Comparison of ENCODE assay signal across 13 mouse cellular contexts in the genomic region with DNA sequence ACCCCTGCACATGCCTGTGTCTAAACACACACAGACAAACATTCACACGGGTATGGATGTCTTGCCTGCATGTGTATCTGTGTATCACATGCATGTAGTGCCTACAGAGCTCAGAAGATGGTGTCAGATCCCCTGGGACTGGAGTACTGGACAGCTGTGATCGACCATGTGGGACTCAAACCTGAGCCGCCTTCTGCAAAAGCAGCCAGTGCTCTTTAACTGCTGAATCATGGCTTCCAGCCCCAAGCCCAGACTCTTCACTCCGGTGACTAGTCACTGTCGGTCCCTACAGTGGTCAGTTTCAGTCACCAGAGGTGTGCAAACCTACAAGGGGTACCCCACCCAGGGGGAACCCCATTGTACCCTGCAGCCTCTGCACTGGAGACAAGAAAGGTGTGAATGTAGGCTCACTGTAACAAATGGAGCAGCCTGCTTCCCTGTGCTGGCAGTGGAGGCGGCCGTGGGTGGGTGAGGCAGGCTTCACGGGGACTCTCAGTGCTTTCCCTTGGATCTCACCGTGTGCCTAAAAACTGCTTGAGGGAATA. TPM values are rescaled to one million over a fixed set of nuclear protein-coding genes. Genes with fewer than 3 reads are reported as not detected.
DNase-seq lines count a peak whose midpoint lies in the region; ATAC-seq and TF ChIP-seq lines count a peak whose summit lies in the region.
"Had no signal": no experiment of that assay in that cellular context is flagged by ENCODE, and none has a peak within 500 bp of the region (broad histone marks: within the 10 kb centered on the region; RNA-seq: fewer than 3 reads in every experiment).

No protein-coding gene starts in this region.

- H3K27ac ChIP-seq in gastrocnemius, adult 2 months: peak overlapping the region; percentile 16; the same call in 1 of the 2 replicates
- H3K27ac ChIP-seq in kidney, embryonic 16.5 days (ENCODE audit: low read length): no peak overlapping the region
- H3K27ac ChIP-seq: macrophage had no signal

- H3K9ac ChIP-seq in kidney, embryonic 16.5 days (replicated peaks; ENCODE audit: low read length): no peak overlapping the region

- no peak for TF ChIP-seq CTCF in gastrocnemius, adult 2 months (IDR thresholded peaks at IDR 0.05)

- H3K36me3 ChIP-seq in kidney, embryonic 16.5 days (ENCODE audit: insufficient read depth, low read length): peaks cover 32% of the 10 kb centered on the region

- intact Hi-C loops in gastrocnemius, adult 2 months (cut with DNase I): no loop called here

- no peak for DNase-seq in gastrocnemius, adult 2 months
- DNase-seq in gastrocnemius, postnatal 10 days: no peak
- peak; percentile 50 to 51 for DNase-seq in B cell, adult 2 months
- DNase-seq in frontal cortex, postnatal 36 days (ENCODE audit: low spot score in 2 of 2): peak; percentile 83 to 85
- DNase-seq in thymus, postnatal 4 days: no peak
- DNase-seq: adrenal gland, postnatal 10 days; kidney, adult 11 months had no signal

- H3K27me3 ChIP-seq in kidney, embryonic 16.5 days (ENCODE audit: insufficient read depth, low read length): no peaks in the 10 kb centered on the region

- H3K9me3 ChIP-seq in kidney, embryonic 16.5 days (ENCODE audit: low read length): no peaks in the 10 kb centered on the region

- no peak overlapping the region for H3K4me2 ChIP-seq in kidney, embryonic 16.5 days (replicated peaks; ENCODE audit: low read depth, low read length)
- H3K4me2 ChIP-seq: heart, embryonic 11.5 days had no signal

- no peak overlapping the region for H3K4me3 ChIP-seq in gastrocnemius, adult 2 months
- H3K4me3 ChIP-seq in kidney, embryonic 16.5 days (ENCODE audit: low read length): no peak overlapping the region

- H3K4me1 ChIP-seq in kidney, embryonic 16.5 days (ENCODE audit: insufficient read depth, low read length): peaks cover 21% of the 10 kb centered on the region

- WGBS in kidney, embryonic 16.5 days: 71% methylated on average over 9 of the region's 9 CpGs

- peak; percentile 10; the same call in 1 of the 2 replicates for ATAC-seq in neutrophil, adult 5-6 weeks (ENCODE audit: extremely low read depth, insufficient number of reproducible peaks, low FRiP score, poor library complexity, severe bottlenecking)
- ATAC-seq in erythroblast, adult 5-6 weeks (replicated peaks; ENCODE audit: low FRiP score, poor library complexity, severe bottlenecking): no peak
- ATAC-seq in kidney, embryonic 16.5 days (ENCODE audit: low FRiP score, low TSS enrichment): no peak
- ATAC-seq: forebrain, embryonic 16.5 days had no signal

RNA-seq across cellular contexts. Expression of gene Fbxl18, which starts 3.9 kb away (rescaled TPM):
- total RNA-seq in gastrocnemius, adult 2 months (2021): 1 to 10 TPM; 5.8 to 6.2 TPM
- 1 to 10 TPM; 7.1 to 8.4 TPM for total RNA-seq in gastrocnemius, postnatal 10 days (2021)
- total RNA-seq in neutrophil, adult 5-6 weeks (2017): 5.9 and 8.2 TPM in 2 replicates
- 0.84 and 8.3 TPM in 2 replicates for total RNA-seq in erythroblast, adult 5-6 weeks (2015; ENCODE audit: low replicate concordance)
- total RNA-seq in erythroblast, adult 5-6 weeks (2017; ENCODE audit: low replicate concordance): 0.56 and 1.4 TPM in 2 replicates
- 14.0 and 17.2 TPM in 2 replicates for polyA plus RNA-seq in kidney, embryonic 16.5 days (2015; fragmentation: Nextera tagmentation; extraction: Ambion mirVana)

RNA-seq across cellular contexts. Expression of gene Actb, which starts 7.4 kb away (rescaled TPM):
- 100 to 1,000 TPM; 365 to 571 TPM for total RNA-seq in gastrocnemius, adult 2 months (2021)
- 1,000 to 10,000 TPM; 1,451 to 1,869 TPM for total RNA-seq in gastrocnemius, postnatal 10 days (2021)
- total RNA-seq in neutrophil, adult 5-6 weeks (2017): 7,503 and 8,865 TPM in 2 replicates
- 4,143 and 4,236 TPM in 2 replicates for total RNA-seq in erythroblast, adult 5-6 weeks (2015; ENCODE audit: low replicate concordance)
- total RNA-seq in erythroblast, adult 5-6 weeks (2017; ENCODE audit: low replicate concordance): 1,451 and 2,396 TPM in 2 replicates
- polyA plus RNA-seq in kidney, embryonic 16.5 days (2015; fragmentation: Nextera tagmentation; extraction: Ambion mirVana): 12,646 and 13,929 TPM in 2 replicates

Comparison
In these comparisons a context has a peak if more than half of its experiments do, and no peak if none do; other contexts are left out.
1. DNase-seq: peak in B cell, adult 2 months (2 of 2) and frontal cortex, postnatal 36 days (2 of 2); none in gastrocnemius, adult 2 months (single experiment), gastrocnemius, postnatal 10 days (single experiment) and thymus, postnatal 4 days (single experiment).